Mouse (Mus musculus): ENCODE data around the gene Olfr551.
"Not testable (repeated sequence)": the region's sequence is repeated elsewhere in the genome, so short reads cannot be mapped to it uniquely, and the experiment has no call there.

Gene Olfr551

GRCm38 (mm10) chr7:102591786-102592185 is at the start of gene Olfr551:
Gene Olfr551, minus strand, starts transcription at chr7:102591886.
- DNase-seq (ENCODE audit: low spot score), result no peak

DNA sequence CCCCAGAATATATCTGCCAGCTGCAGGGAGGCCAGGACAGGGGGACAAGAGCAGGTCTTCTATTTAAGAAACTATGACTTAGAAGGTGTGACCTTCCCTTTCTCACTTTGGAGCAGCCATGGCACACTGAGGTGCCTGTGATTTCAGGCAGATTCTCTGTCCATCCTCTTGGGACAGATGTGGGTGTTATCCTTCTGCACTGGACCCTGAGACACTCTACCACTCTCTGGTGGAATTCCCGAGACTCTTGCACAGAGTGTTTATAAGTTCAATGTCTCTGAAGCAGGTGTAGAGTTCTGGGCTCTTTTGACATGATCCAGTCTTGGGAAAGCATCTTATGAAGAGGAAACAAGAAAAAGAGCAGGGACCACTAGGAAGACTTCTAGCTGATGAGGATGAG is 46.4 kb upstream of the Olfr551 start, which contains the start of gene Olfr554:
Gene Olfr554, plus strand, starts transcription at position 301 of the 400 bp plus-strand sequence.
- no peak for DNase-seq (ENCODE audit: low spot score)

- no peak for DNase-seq (ENCODE audit: low spot score)
Observed at GRCm38 (mm10) chr7:102636665-102637064, 45.0 kb upstream of the Olfr551 start.

DNA sequence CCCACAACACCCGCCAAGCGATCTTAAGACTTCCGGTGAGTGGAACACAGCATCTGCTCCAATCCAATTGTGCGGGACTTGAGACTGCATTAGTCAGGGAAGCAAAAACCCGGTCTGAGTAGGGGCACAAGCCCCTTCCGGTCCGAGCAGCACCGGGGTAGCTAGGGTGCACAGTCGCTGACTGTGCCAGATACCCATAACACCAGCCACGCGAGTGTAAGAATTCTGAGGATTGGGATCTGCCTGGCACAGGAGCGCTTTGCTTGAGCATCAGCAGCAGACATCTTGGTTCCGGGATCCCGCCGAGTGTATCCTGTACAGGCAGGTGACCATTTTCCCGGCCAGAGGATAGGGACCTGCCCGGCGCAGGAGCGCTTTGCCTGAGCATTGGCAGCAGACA is 28.7 kb upstream of the Olfr551 start:
- not testable (repeated sequence) for DNase-seq (ENCODE audit: low spot score)

GRCm38 (mm10) chr7:102619608-102620007 is 27.9 kb upstream of the Olfr551 start:
- no peak for DNase-seq (ENCODE audit: low spot score)

DNA sequence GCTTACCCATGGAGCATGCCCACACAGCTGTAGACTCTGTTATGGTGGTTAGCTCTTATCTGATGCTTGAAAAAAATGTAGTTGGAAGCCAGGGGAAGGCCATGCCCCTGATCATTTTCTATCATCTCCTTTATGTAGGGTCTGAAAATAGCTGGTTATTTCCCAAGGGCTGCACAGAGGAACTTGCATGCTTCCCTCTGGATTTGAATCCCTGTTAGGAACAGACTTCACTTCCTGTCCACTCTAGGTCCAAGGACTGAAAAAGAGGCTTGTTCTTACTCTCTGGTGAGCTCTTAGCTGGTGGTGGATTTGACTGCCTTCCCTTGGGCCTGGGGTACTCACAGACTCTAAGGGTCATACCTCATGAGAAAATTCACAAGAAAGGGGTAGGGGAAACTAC is 26.4 kb upstream of the Olfr551 start, which contains the start of gene Olfr553:
Gene Olfr553, minus strand, starts transcription at position 101 of the 400 bp plus-strand sequence.
- no peak for DNase-seq (ENCODE audit: low spot score)

- DNase-seq (ENCODE audit: low spot score), result no peak
Observed at GRCm38 (mm10) chr7:102597378-102598031, 5.8 kb upstream of the Olfr551 start, which contains the start of gene Olfr552. Gene Olfr552, plus strand, starts transcription at chr7:102597770.

GRCm38 (mm10) chr7:102575998-102576397 is 15.7 kb downstream of the Olfr551 start:
- DNase-seq (ENCODE audit: low spot score), result no peak

- DNase-seq (ENCODE audit: low spot score), result no peak
Observed at GRCm38 (mm10) chr7:102573174-102573830, 18.4 kb downstream of the Olfr551 start.

DNA sequence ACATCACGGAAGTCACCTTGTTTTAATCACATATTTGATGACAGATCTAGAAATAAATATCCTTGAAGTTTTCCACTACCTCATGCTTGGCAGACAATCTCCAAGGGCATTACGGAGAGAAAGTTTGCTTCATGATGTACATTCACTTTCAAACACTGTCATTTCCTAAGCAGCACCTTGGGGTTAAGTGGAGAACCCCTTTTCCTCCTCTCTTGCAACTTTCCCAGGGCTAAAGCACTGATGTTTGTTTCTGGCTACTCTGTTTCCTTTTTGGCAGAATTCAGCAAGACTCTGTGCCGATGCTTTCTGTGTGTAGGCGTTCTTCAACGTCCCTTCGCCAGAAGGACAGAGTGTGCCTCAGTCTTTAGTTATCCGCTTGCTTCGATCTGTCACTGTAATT is 20.5 kb downstream of the Olfr551 start, which contains the start of gene Olfr550:
Gene Olfr550, plus strand, starts transcription at position 301 of the 400 bp plus-strand sequence.
- DNase-seq (ENCODE audit: low spot score), result no peak

- DNase-seq (ENCODE audit: low spot score), result no peak
Observed at GRCm38 (mm10) chr7:102566219-102566618, 25.5 kb downstream of the Olfr551 start.

DNA sequence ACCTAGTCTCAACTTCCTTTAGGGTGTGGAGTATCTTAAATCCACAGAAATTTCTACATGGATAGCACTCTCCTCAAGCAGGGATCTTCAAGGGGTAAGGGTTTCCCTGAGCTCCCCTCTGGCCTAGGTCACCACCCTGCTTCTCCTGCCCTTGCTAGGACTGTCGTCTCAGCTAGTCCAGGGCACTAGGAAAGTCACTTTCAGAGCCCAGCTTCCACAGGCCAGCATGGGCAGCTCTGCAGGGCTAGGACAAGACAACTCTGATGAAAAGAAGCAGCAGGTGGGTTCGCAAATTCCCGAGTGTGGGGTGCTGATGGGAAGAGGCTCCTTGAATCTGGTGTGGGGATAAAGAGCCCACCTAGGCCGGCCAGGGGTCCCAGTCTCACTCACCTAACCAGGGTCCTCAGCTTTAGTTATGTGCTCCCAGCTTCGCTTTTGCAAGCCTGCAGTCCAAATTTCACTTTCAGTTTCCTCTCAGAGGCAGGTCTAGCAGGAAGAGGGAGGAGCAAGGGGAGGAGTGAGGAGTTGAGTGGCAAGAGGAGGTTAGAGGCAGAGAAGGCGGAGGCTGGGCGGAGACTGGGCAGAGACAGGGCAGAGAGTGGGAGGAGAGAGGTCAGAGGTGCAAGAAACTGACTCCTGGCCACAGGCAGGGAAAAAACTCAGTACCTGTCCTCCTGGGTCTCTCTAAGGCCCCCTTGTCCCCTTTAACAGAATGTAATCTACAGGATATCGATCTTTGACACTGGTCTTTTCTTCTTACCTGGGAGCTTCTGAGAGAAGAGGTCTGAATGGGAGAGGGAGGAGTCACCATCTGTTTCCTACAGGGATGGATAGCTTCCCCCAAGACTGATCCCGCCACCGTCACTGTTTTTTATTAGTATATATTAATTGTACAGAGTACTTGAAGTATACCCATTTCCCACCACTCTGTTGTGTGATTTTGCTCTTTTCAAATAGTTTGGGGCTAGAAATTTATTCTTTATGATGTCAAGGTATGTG is 26.4 kb downstream of the Olfr551 start, which contains the start of gene Trim21:
Gene Trim21, minus strand, starts transcription at position 488 of the 999 bp plus-strand sequence.
- DNase-seq (ENCODE audit: low spot score), result peak; percentile 85

DNA sequence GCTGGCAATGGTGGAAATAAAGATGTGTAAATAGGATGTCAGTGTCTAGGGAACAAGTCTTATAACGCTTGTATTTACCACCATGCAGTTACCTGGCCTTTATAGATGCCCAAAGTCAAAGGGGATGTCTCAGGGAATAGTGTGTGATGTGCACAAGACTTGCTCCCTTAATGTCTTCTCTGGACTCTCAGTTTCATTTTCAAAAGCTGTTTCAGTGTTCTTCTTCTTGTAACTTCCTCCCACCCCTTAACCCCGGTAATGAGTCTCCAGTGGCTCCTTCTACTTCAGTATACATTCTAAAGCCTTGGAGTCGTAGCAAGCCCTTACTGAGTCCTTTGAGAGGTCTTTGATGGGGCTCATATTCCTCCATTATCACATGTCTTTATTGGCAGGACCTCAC is 38.4 kb downstream of the Olfr551 start:
- DNase-seq (ENCODE audit: low spot score), result no peak

- no peak for DNase-seq (ENCODE audit: low spot score)
Observed at GRCm38 (mm10) chr7:102549570-102549969, 42.1 kb downstream of the Olfr551 start, which contains the start of gene Olfr549. Gene Olfr549, plus strand, starts transcription at chr7:102549870.

DNA sequence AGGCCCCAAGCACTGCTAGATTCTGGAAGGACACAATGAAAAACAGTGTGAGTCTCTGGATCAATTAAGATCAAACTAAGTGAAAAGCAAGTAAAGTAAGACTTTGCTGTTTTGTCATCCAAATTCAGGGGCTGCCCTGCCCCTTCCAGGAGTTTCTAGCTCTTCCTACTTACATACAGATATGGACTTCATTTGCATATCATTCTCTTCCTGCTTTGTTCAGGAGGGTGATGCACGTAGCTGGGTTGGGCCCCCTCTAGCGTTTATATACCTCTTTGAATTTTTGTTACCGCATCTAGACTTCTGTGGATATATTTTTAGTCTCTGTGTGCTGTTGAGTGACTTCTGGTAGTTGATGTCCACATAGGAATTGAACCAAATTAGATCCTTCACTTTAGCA is 50.4 kb downstream of the Olfr551 start:
- DNase-seq (ENCODE audit: low spot score), result no peak

DNA sequence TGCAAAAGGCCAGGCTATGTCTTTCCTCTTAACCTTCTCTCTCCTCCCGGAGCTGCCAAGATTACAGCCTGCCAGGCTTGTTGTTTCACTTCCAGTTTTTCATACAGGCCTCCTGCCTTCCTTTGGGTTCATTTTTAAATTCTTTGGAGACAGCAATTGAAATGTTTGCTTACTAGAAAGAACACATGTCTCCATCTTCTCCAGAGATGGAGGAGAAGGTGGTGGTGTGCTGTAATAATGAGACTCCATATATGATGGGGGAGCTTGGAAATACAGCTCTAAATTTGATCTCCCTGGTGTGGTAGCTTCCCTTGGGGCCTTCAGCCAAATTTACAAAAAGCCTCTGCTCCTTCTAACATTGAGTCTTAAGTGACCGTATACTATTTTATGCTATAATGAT is 51.1 kb downstream of the Olfr551 start, which contains the start of gene Olfr548-ps1:
Gene Olfr548-ps1, plus strand, starts transcription at position 301 of the 400 bp plus-strand sequence.
- DNase-seq (ENCODE audit: low spot score), result no peak

GRCm38 (mm10) chr7:102534449-102534848 is 57.2 kb downstream of the Olfr551 start, which contains the start of gene Olfr547:
Gene Olfr547, plus strand, starts transcription at chr7:102534749.
- no peak for DNase-seq (ENCODE audit: low spot score)

All from spleen, adult 12 weeks (tissue).